Comparison of ENCODE assay signal across 8 mouse cellular contexts in the genomic region with DNA sequence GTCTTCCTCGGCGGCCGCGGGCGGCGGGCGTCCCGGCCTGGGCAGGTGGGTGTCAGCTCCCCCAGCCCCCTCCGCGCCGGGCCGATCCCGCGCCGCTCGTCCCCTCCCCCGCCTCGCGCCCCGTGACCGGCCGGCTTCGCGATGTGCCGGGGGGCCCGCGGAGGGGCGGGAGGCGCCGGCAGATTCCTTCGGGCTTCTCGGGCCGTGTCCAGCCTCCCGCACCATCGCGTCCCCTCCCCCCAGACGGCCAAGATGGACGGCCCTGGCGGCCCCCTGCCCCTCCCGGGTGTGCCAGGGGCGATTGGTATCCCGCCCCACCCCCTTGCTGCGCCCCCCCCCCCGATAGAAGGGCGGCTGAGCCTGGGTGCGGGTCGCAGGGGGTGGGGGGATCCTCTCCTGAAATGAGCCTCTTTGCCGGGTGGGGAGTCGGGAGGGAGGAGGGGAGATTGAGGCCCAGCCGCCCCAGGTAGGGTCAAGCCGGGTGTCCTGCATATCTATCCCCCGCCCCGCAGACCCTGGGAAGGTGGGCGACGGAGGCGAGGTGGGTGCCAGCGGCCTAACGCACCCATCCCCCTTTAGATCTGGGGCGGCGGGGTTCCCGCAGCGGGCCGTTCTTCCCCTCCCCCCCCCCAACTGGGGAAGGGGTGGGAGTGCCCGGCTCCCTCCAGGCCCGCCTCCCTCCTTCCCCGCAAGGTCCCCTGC. TPM values are rescaled to one million over a fixed set of nuclear protein-coding genes. Genes with fewer than 3 reads are reported as not detected.
A peak's percentile ranks its signal among the peaks of the same experiment; 100 is the strongest.
DNase-seq lines count a peak whose midpoint lies in the region; ATAC-seq lines count a peak whose summit lies in the region.

No protein-coding gene starts in this region.

- H3K27me3 ChIP-seq in forebrain, embryonic 13.5 days = no peaks in the 10 kb centered on the region
- H3K27me3 ChIP-seq in limb, embryonic 15.5 days = no peaks in the 10 kb centered on the region
- no peaks in the 10 kb centered on the region for H3K27me3 ChIP-seq in midbrain, embryonic 16.5 days (ENCODE audit: control insufficient read depth, insufficient read depth, low read depth, low read length)

- no peaks in the 10 kb centered on the region for H3K9me3 ChIP-seq in forebrain, embryonic 13.5 days (replicated peaks)
- H3K9me3 ChIP-seq in limb, embryonic 15.5 days = no peaks in the 10 kb centered on the region
- H3K9me3 ChIP-seq in midbrain, embryonic 16.5 days (replicated peaks; ENCODE audit: control insufficient read depth, low read length, poor library complexity, severe bottlenecking) = no peaks in the 10 kb centered on the region

- H3K4me2 ChIP-seq in forebrain, embryonic 13.5 days = peak overlapping the region; percentile 90
- H3K4me2 ChIP-seq in limb, embryonic 15.5 days = peak overlapping the region; percentile 67
- H3K4me2 ChIP-seq in midbrain, embryonic 16.5 days (ENCODE audit: low read length) = peak overlapping the region; percentile 90

- H3K9ac ChIP-seq in forebrain, embryonic 13.5 days = peak overlapping the region; percentile 98
- peak overlapping the region; percentile 85 for H3K9ac ChIP-seq in limb, embryonic 15.5 days
- peak overlapping the region; percentile 92 for H3K9ac ChIP-seq in midbrain, embryonic 16.5 days (ENCODE audit: low read depth, low read length)

- peak overlapping the region; percentile 97 for H3K4me3 ChIP-seq in forebrain, embryonic 13.5 days
- peak overlapping the region; percentile 97 for H3K4me3 ChIP-seq in limb, embryonic 15.5 days
- peak overlapping the region; percentile 94 for H3K4me3 ChIP-seq in midbrain, embryonic 16.5 days (ENCODE audit: low read depth, low read length)

- H3K4me1 ChIP-seq in forebrain, embryonic 13.5 days = peaks cover 33% of the 10 kb centered on the region
- peaks cover 27% of the 10 kb centered on the region for H3K4me1 ChIP-seq in limb, embryonic 15.5 days
- H3K4me1 ChIP-seq in midbrain, embryonic 16.5 days (ENCODE audit: control insufficient read depth, insufficient read depth, low read length) = peaks cover 35% of the 10 kb centered on the region

- under 1% methylated on average over 36 of the region's 66 CpGs for WGBS in forebrain, embryonic 13.5 days
- under 1% methylated on average over 55 of the region's 66 CpGs for WGBS in limb, embryonic 15.5 days
- WGBS in midbrain, embryonic 16.5 days = 0% methylated on average over 27 of the region's 66 CpGs

- 0 out of 2 replicates have a peak, but pooled peaks have one; percentile 31 for ATAC-seq in cerebellum, adult (ENCODE audit: insufficient number of reproducible peaks, low FRiP score, low TSS enrichment)
- peak; percentile 64 for ATAC-seq in forebrain, embryonic 13.5 days
- peak; percentile 50 for ATAC-seq in limb, embryonic 15.5 days (ENCODE audit: insufficient number of reproducible peaks, low FRiP score, low TSS enrichment, low read depth)
- ATAC-seq in midbrain, embryonic 16.5 days = peak; percentile 40

- peak overlapping the region; percentile 97 for H3K27ac ChIP-seq in forebrain, embryonic 13.5 days
- peak overlapping the region; percentile 96 for H3K27ac ChIP-seq in limb, embryonic 15.5 days
- H3K27ac ChIP-seq in midbrain, embryonic 16.5 days (ENCODE audit: low read length) = peak overlapping the region; percentile 98

- DNase-seq in kidney, adult 11 months = peak; percentile 24
- DNase-seq in kidney, adult 8-10 months = no peak
- DNase-seq in heart, postnatal 4 days = peak; percentile 71
- peak; percentile 84 for DNase-seq in testis, postnatal 10 days (ENCODE audit: low spot score)

- H3K36me3 ChIP-seq in forebrain, embryonic 13.5 days (ENCODE audit: poor library complexity, severe bottlenecking) = 0 out of 2 replicates have a peak, but pooled peaks cover 2% of the 10 kb centered on the region
- no peaks in the 10 kb centered on the region; the same call in 1 of the 2 replicates for H3K36me3 ChIP-seq in limb, embryonic 15.5 days
- no peaks in the 10 kb centered on the region for H3K36me3 ChIP-seq in midbrain, embryonic 16.5 days (ENCODE audit: control insufficient read depth, insufficient read depth, low read length)

RNA-seq across cellular contexts. Expression of gene Atxn2, which starts 1.2 kb away (rescaled TPM):
- polyA plus RNA-seq in forebrain, embryonic 13.5 days (2015; fragmentation: Nextera tagmentation; extraction: Ambion mirVana) = 57.2 and 60.8 TPM in 2 replicates
- total RNA-seq in heart, postnatal 4 days (2021) = 100 to 1,000 TPM; 174 to 180 TPM
- polyA plus RNA-seq in limb, embryonic 15.5 days (2015; fragmentation: Nextera tagmentation; extraction: Ambion mirVana) = 48.5 and 49.4 TPM in 2 replicates
- polyA plus RNA-seq in midbrain, embryonic 16.5 days (2015; fragmentation: Nextera tagmentation; extraction: Ambion mirVana) = 60.1 and 65.5 TPM in 2 replicates

RNA-seq across cellular contexts. Expression of gene Brap, which starts 52.0 kb away (rescaled TPM):
- 40.9 and 42.7 TPM in 2 replicates for polyA plus RNA-seq in forebrain, embryonic 13.5 days (2015; fragmentation: Nextera tagmentation; extraction: Ambion mirVana)
- 10 to 100 TPM; 26.8 to 32.0 TPM for total RNA-seq in heart, postnatal 4 days (2021)
- polyA plus RNA-seq in limb, embryonic 15.5 days (2015; fragmentation: Nextera tagmentation; extraction: Ambion mirVana) = 43.9 and 46.4 TPM in 2 replicates
- 43.3 and 44.5 TPM in 2 replicates for polyA plus RNA-seq in midbrain, embryonic 16.5 days (2015; fragmentation: Nextera tagmentation; extraction: Ambion mirVana)

RNA-seq across cellular contexts. Expression of gene Acad10, which starts 52.1 kb away (rescaled TPM):
- polyA plus RNA-seq in forebrain, embryonic 13.5 days (2015; fragmentation: Nextera tagmentation; extraction: Ambion mirVana) = 0.87 and 1.8 TPM in 2 replicates
- total RNA-seq in heart, postnatal 4 days (2021) = 1 to 10 TPM; 7.1 to 7.8 TPM
- 2.2 and 3.3 TPM in 2 replicates for polyA plus RNA-seq in limb, embryonic 15.5 days (2015; fragmentation: Nextera tagmentation; extraction: Ambion mirVana)
- 1.7 and 2.1 TPM in 2 replicates for polyA plus RNA-seq in midbrain, embryonic 16.5 days (2015; fragmentation: Nextera tagmentation; extraction: Ambion mirVana)

Comparison
In these comparisons a context has a peak if more than half of its experiments do, and no peak if none do; other contexts are left out.
1. DNase-seq: peak in kidney, adult 11 months (single experiment), heart, postnatal 4 days (single experiment) and testis, postnatal 10 days (single experiment); none in kidney, adult 8-10 months (0 of 2).
2. Peak in every context shown above with its lines, with median percentiles within 50 percentile points of each other: ATAC-seq, H3K27ac ChIP-seq, H3K4me2 ChIP-seq, H3K4me3 ChIP-seq and H3K9ac ChIP-seq.